Mouse (Mus musculus) cerebral cortex, adult 2 months (tissue): ENCODE data around the gene Dclre1c.

Source experiments
- WGBS: fragments of 180-500 bp; shearing (Covaris S2); methylation state at CpG from one replicate; pipeline ENCODE4 v1.1.7; 2018; 5-methylcytosine and 5-hydroxymethylcytosine counted together

Gene Dclre1c

DNA sequence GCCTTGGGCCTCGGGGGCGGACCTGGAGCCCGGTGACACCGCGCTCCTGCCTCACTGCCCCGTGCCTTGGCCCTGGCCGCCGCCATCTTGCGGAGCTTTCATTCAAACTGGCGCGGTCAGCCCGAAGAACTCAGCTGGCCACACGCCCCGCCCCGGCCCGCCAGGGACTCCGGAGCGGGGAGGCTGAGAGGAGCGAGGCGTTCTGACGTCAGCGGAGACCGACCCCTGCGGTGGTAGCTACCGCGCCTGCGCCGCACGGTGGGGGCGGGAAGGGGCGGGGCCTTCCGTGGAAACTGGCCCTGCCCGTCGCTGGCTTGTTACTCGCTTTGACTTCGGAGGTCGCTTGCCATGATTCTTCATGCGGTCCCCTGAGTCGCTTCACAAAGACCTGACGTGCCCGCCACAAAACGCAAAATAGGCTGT is 50.9 kb downstream of the Dclre1c start, which contains the start of gene Suv39h2:
Gene Suv39h2, minus strand, starts transcription at position 171 of the 423 bp plus-strand sequence.
- WGBS = under 1% methylated on average over 42 of the region's 42 CpGs

DNA sequence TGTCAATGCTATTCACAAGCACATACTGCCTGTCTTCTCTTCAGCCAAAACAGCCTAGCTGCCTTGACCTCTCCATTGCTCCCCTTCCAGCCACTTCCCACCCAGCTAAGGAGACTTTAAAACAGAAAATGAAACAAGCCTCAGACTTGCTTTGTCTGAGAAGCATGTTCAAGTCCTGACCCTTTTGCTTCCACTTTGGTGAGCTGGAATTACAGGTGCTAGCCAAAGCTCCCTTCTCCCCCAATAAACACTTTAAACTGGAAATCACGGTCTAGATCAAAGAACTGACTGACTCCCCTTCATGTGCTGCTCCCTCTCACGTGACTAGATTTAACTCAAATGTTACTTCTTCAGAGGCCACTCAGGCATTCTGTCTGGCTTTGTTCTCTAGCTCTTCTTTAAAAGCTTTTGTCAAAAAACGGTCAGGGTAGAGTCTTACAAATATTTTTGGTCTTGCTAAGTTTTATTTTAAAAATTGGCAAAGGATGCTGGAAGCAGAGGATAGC is 51.9 kb downstream of the Dclre1c start:
- 48% methylated on average over 3 of the region's 3 CpGs for WGBS

DNA sequence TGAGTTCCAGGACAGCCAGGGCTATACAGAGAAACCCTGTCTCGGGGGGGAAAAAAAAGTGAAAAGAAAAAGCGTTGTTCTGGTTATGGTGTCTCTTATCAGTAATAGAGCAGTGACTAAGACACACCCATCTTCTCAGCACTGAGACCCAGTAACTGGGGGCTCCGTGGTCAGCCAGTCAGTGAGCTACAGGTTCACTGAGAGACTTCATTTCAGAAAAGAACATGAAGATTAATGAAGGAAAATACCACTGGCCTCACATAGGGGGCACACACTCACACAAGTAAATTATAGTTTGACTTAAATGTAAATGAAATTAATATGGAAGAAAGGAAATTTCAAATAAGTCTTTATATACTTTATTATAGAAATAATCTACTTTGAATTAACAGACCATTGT is 56.3 kb downstream of the Dclre1c start:
- 88% methylated on average over 3 of the region's 3 CpGs for WGBS

DNA sequence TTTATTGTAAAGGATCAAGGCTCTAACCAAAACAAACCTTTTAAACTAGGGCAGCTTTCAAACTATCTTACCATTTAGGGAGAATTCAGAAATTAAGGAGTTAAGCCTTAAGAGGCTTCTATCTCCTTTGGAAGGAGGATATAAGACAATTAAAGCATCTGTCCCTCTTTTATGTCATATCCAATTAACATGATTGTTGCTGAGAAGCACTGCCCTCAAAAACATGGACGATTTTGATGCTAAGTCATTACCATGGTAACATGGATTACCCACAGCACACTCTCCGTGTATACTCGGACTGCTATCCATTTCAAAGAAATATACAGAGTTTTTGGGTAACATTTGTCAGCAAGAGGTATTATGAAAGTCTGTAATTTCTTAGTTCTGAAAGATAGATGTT is 65.9 kb downstream of the Dclre1c start:
- WGBS = 47% methylated on average over 3 of the region's 3 CpGs

DNA sequence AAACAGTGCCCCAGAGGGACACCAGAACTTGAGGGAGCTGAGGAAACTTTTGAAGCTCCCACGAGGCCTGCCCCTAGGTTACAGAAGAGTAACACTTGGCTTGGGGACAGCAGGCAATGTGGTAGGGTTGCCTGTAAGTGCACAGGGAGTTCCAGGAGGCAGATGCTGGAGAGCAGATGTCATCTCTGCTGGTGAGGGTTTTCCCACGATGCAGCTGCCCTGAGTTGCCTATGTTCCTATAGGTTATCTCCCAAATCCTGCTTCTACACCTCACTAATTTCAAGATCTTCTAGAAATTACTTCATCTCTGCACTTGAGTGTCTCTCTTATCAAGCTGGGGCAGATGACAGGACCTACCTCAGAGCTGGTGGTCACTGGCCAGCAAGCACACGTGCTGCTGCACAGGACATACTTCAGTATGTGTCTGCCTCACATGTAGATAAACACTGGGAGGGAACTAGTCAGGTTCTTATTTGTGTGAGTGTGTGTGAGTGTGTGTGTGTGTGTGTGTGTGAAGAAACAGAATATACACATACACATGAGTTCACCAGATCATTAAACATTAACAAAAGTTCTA is 70.0 kb downstream of the Dclre1c start:
- 82% methylated on average over 3 of the region's 3 CpGs for WGBS

DNA sequence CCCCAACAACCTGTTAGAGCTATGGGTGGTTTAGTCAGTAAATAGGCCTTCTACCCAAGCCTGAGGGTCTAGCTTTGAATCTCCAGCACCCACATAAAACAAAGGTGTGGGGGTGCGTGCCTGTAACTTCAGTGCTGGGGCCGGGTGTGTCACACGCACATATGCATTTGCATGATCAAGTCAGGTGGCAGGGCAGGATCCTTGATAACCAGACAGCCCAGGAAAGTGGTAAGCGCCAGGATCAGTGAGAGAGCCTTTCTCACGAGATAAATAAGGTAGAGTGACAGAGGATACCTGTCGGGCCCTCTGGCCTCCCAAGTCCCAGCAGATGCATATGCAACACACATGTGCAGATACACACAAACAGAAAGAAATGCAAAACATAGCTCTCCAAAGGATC is 75.6 kb downstream of the Dclre1c start:
- 94% methylated on average over 6 of the region's 6 CpGs for WGBS

DNA sequence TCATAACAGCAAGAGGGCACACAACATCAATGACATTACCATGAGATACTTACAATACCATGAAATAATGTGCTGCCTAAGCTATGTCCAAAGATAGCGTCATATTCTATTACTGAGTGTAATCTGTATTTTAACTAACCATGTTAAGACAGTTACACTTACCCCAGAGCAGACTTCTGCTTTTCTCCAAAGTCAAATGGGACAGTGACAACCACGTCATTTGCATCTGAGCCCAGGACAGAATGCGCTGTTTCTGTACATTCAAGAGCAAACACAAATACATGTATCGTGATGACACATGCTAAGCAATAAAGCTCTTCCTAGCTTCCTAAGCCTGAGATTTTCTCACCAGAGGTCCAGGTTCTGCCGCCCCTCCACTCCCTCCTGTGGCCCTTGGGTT is 77.0 kb downstream of the Dclre1c start:
- 94% methylated on average over 5 of the region's 5 CpGs for WGBS

DNA sequence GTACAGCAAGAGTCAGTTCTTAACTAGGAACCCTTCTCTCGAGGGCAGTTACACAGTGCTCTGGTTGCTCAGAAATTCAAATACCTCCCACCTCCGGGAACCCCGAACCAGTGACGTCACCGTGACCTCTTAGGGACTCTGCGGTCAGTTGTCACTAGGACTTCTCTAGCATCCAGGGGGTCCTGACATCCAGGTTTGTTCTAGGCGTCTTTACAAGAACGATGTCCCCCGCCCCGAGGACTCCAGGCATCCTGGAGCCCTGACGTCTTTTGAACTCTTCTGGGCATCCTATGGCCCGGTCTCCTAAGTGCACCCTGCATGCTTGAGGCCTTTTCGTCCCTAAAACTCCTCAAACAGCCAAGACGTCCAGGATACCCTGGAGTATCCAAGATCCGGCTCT is 88.1 kb downstream of the Dclre1c start:
- WGBS = under 1% methylated on average over 15 of the region's 15 CpGs

DNA sequence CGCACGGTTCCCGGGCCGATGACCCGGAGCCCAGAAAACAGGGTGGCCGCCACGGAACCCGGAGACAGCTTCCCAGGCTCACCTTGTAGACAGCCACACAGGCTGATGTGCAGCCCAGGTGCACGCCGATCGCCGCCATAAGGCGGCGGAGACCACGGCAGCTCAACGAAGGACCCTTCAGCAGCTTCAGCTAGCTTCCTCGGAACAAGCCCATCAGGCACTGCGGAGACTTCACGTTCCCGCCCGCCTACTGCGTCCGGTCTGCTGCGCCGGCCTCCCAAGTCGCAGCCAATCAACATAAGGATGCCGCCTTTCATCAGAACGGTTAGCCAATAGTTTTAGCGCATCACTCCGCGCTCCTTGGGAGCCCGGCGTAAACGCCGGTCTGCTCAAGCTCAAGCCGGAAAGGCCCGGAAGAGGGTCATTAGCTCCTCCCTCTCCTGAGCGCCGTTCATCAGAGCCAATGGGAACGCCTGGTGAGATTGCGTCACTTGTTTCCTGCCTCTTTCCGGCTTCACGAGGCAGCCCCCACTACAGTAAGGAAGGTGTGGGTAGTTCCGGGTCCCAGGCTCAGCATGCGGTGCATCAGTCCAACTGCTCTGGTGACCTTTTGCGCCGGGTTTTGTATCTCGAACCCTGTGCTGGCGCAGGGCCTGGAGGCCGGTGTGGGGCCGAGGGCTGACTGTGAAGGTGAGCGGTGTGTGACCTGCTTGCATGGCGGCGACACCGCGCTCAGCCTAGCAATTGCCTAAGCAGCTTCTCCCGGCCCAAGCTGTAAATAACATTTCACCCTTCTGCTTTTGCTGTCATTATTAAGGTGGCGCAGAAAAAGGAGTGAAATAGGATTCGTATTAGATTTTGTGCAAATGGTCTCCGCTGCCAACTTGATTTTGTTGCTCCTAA is 88.9 kb downstream of the Dclre1c start, which contains the start of the genes Gm45902, Hspa14 and Cdnf:
Gene Gm45902, minus strand, starts transcription at position 239 of the 903 bp plus-strand sequence.
Gene Hspa14, minus strand, starts transcription at position 263 of the 903 bp plus-strand sequence.
Gene Cdnf, plus strand, starts transcription at position 479 of the 903 bp plus-strand sequence.
- WGBS = under 1% methylated on average over 60 of the region's 60 CpGs
